Mouse (Mus musculus) liver, postnatal 0 days (tissue): ENCODE data around the gene Fryl.

Experiments used
- CTCF ChIP-seq: sonication (generic); IDR thresholded peaks from 2 replicates; pipeline ENCODE4 v1.5.1; 2016; ENCODE audit warnings: antibody characterized with exemption, low read depth
- EP300 ChIP-seq: IDR thresholded peaks from 2 replicates; pipeline ENCODE4 v1.6.1; 2016; ENCODE audit warnings: antibody characterized with exemption, low read depth, mild to moderate bottlenecking

- TF ChIP-seq EP300 = no peak
- TF ChIP-seq CTCF = no peak
Measured at GRCm38 (mm10) chr5:73137561-73137960, 118.9 kb downstream of the Fryl start.
